Mouse (Mus musculus): ENCODE data around the gene Ms4a12. TPM values are rescaled to one million over a fixed set of nuclear protein-coding genes. Genes with fewer than 3 reads are reported as not detected.

The Ms4a12 gene
- total RNA-seq, 2 experiments from 2014 or later: not detected

Other genes with a start within 250 kb of the Ms4a12 start
- gene Ms4a15, start 239.2 kb downstream of the Ms4a12 start, total RNA-seq (2021): not detected
- not detected for gene Ms4a18, start 214.4 kb downstream of the Ms4a12 start, total RNA-seq (2021)
- not detected for gene Ms4a8a, start 151.3 kb downstream of the Ms4a12 start, total RNA-seq (2021)
- gene 1700017D01Rik, start 101.6 kb downstream of the Ms4a12 start, total RNA-seq (2021): not detected
- gene 1700025F22Rik, start 67.1 kb downstream of the Ms4a12 start, total RNA-seq (2021): not detected
- not detected for gene Ms4a13, start 35.7 kb downstream of the Ms4a12 start, total RNA-seq (2021)
- not detected for gene Ms4a1, start 33.8 kb upstream of the Ms4a12 start, total RNA-seq (2021)
- not detected for gene Ms4a5, start 51.4 kb upstream of the Ms4a12 start, total RNA-seq (2021)
- not detected for gene Ms4a14, start 82.0 kb upstream of the Ms4a12 start, total RNA-seq (2021)
- under 1 TPM; 0.34 to 0.53 TPM for gene Ms4a7, start 103.7 kb upstream of the Ms4a12 start, total RNA-seq (2021)
- gene Ms4a4a, start 143.1 kb upstream of the Ms4a12 start, total RNA-seq (2021): 1 to 10 TPM in 1 of 2 experiments, under 1 TPM in 1; 0.69 to 1.2 TPM
- not detected for gene Ms4a4c, start 172.3 kb upstream of the Ms4a12 start, total RNA-seq (2021)
- under 1 TPM in 1 of 2 experiments, not detected in 1; 0.57 TPM for gene Ms4a4b, start 211.1 kb upstream of the Ms4a12 start, total RNA-seq (2021)
- gene Ms4a6c, start 236.9 kb upstream of the Ms4a12 start, total RNA-seq (2021): 1 to 10 TPM; 1.5 to 1.7 TPM